Mouse (Mus musculus): ENCODE results near the gene Ptprg. TPM values are rescaled to one million over a fixed set of nuclear protein-coding genes. Genes with fewer than 3 reads are reported as not detected.
A peak's percentile ranks its signal among the peaks of the same experiment; 100 is the strongest.

The Ptprg gene
- total RNA-seq, 2 experiments from 2014 or later: 44.9 to 51.5 TPM

- no peak for DNase-seq (ENCODE audit: low spot score in 2 of 2)
These were observed 525.9 kb downstream of the Ptprg start for GRCm38 (mm10) chr14:12079250-12079649.

- no peak for DNase-seq (ENCODE audit: low spot score in 2 of 2)
These were observed 526.6 kb downstream of the Ptprg start for GRCm38 (mm10) chr14:12079833-12080401.

GRCm38 (mm10) chr14:12082131-12082921, 529.0 kb downstream of the Ptprg start:
- no peak for DNase-seq (ENCODE audit: low spot score in 2 of 2)

GRCm38 (mm10) chr14:12084076-12084475, 530.7 kb downstream of the Ptprg start:
- no peak for DNase-seq (ENCODE audit: low spot score in 2 of 2)

GRCm38 (mm10) chr14:12085078-12085477, 531.7 kb downstream of the Ptprg start:
- DNase-seq (ENCODE audit: low spot score in 2 of 2): no peak

GRCm38 (mm10) chr14:12086167-12086566, 532.8 kb downstream of the Ptprg start:
- no peak for DNase-seq (ENCODE audit: low spot score in 2 of 2)

GRCm38 (mm10) chr14:12089954-12090353, 536.6 kb downstream of the Ptprg start:
- no peak for DNase-seq (ENCODE audit: low spot score in 2 of 2)

- DNase-seq (ENCODE audit: low spot score in 2 of 2): no peak
These were observed 538.4 kb downstream of the Ptprg start for GRCm38 (mm10) chr14:12091730-12092129.

GRCm38 (mm10) chr14:12099390-12100333, 546.3 kb downstream of the Ptprg start:
- no peak for DNase-seq (ENCODE audit: low spot score in 2 of 2)

GRCm38 (mm10) chr14:12102389-12103325, 549.3 kb downstream of the Ptprg start:
- no peak for DNase-seq (ENCODE audit: low spot score in 2 of 2)

GRCm38 (mm10) chr14:12104297-12105155, 551.2 kb downstream of the Ptprg start:
- DNase-seq (ENCODE audit: low spot score in 2 of 2): no peak

GRCm38 (mm10) chr14:12105156-12105430, 551.8 kb downstream of the Ptprg start:
- DNase-seq (ENCODE audit: low spot score in 2 of 2): no peak

GRCm38 (mm10) chr14:12105593-12105992, 552.3 kb downstream of the Ptprg start:
- DNase-seq (ENCODE audit: low spot score in 2 of 2): no peak

- DNase-seq (ENCODE audit: low spot score in 2 of 2): no peak
These were observed 554.1 kb downstream of the Ptprg start for GRCm38 (mm10) chr14:12107459-12107858.

- DNase-seq (ENCODE audit: low spot score in 2 of 2): no peak
These were observed 554.7 kb downstream of the Ptprg start for GRCm38 (mm10) chr14:12107991-12108390.

GRCm38 (mm10) chr14:12112548-12113011, 559.2 kb downstream of the Ptprg start:
- peak in 1 of 2 experiments; percentile 20 for DNase-seq (ENCODE audit: low spot score in 2 of 2)

- DNase-seq (ENCODE audit: low spot score in 2 of 2): no peak
These were observed 560.0 kb downstream of the Ptprg start for GRCm38 (mm10) chr14:12113326-12113725.

- DNase-seq (ENCODE audit: low spot score in 2 of 2): no peak
These were observed 560.7 kb downstream of the Ptprg start for GRCm38 (mm10) chr14:12114016-12114415.

GRCm38 (mm10) chr14:12119260-12119659, 565.9 kb downstream of the Ptprg start:
- no peak for DNase-seq (ENCODE audit: low spot score in 2 of 2)

- DNase-seq (ENCODE audit: low spot score in 2 of 2): no peak
These were observed 568.6 kb downstream of the Ptprg start for GRCm38 (mm10) chr14:12121906-12122305.
